Mouse (Mus musculus) thymus, adult 2 months (tissue): Measurements from ENCODE around the gene Mindy4b-ps. TPM values are rescaled to one million over a fixed set of nuclear protein-coding genes. Genes with fewer than 3 reads are reported as not detected.
"Not testable (repeated sequence)": the region's sequence is repeated elsewhere in the genome, so short reads cannot be mapped to it uniquely, and the experiment has no call there.

Source experiments
- DNase-seq: peaks from one replicate; pipeline ENCODE4 v3.0.0; 2021
- H3K27ac ChIP-seq: fragments of 200-500 bp; 2 replicates; pipeline ENCODE4 v1.5.1; 2012; ENCODE audit warnings: low read length, control low read depth; ENCODE audit not compliant: control insufficient read depth, insufficient read depth
- H3K27me3 ChIP-seq: fragments of 200-500 bp; 2 replicates; pipeline ENCODE4 v1.6.1; 2012; ENCODE audit warnings: mild to moderate bottlenecking, low read length, moderate library complexity, mixed read lengths; ENCODE audit not compliant: control insufficient read depth, insufficient read depth
- H3K36me3 ChIP-seq: fragments of 200-500 bp; 2 replicates; pipeline ENCODE4 v1.6.1; 2012; ENCODE audit warnings: mild to moderate bottlenecking, low read length, moderate library complexity; ENCODE audit not compliant: control insufficient read depth, insufficient read depth
- H3K4me1 ChIP-seq: fragments of 200-500 bp; replicated peaks from 2 replicates; pipeline ENCODE4 v1.6.1; 2012; ENCODE audit warnings: low read length; ENCODE audit not compliant: control insufficient read depth, insufficient read depth
- H3K4me3 ChIP-seq: fragments of 200-500 bp; 2 replicates; pipeline ENCODE4 v1.5.1; 2012; ENCODE audit warnings: mild to moderate bottlenecking, low read length, control low read depth, moderate library complexity; ENCODE audit not compliant: control insufficient read depth, insufficient read depth
- CTCF ChIP-seq: fragments of 200-500 bp; IDR thresholded peaks from 2 replicates; pipeline ENCODE4 v1.5.1; 2012; ENCODE audit warnings: mild to moderate bottlenecking, control low read depth, low read length, moderate library complexity, borderline replicate concordance; ENCODE audit not compliant: control insufficient read depth, poor library complexity, insufficient read depth; ENCODE audit errors: extremely low read depth
- POLR2A ChIP-seq: fragments of 200-500 bp; IDR thresholded peaks from 2 replicates; pipeline ENCODE4 v1.6.1; 2012; ENCODE audit warnings: mild to moderate bottlenecking, low read length, control low read depth, moderate library complexity; ENCODE audit not compliant: control insufficient read depth, poor library complexity, insufficient read depth; ENCODE audit errors: extremely low read depth
- WGBS: fragments of 180-500 bp; shearing (Covaris S2); methylation state at CpG from one replicate; pipeline ENCODE4 v1.1.7; 2018; 5-methylcytosine and 5-hydroxymethylcytosine counted together
- polyA plus RNA-seq: library from polyadenylated mRNA; depleted of rRNA; stranded (reverse); fragments of >200 nt; gene quantifications from 2 replicates; pipeline ENCODE4 v1.2.3, GENCODE M21; 2012; rRNA removed

Gene Mindy4b-ps
- not detected in 2 replicates for polyA plus RNA-seq

DNA sequence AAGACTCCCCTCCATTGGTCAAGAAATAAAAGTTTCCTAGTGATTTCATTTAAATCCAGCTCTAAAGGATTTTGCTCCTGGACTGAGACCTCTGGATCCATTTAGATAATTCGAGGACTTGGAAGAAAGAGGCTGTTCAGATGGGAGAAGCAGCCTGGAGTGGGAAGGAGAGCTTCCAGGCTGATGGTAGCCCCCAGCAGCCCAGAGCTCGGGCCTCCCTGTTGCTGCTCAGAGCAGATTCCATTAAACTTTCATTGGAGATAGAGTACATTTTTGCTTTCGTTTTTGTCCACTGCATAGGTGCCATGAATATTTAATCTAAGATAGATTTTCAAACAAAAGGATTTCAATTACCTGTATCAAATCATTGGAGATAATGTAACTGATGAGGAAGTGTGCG is at the start of gene Mindy4b-ps:
Mindy4b-ps (minus strand) TSS at position 101 of the 400 bp plus-strand sequence.
- DNase-seq: no peak
- TF ChIP-seq CTCF (no peak), POLR2A (no peak)
- Histone ChIP-seq H3K27me3 (no peaks in the 10 kb centered on the region), H3K4me1 (no peaks in the 10 kb centered on the region), H3K36me3 (no peaks in the 10 kb centered on the region), H3K27ac (no peak within 1 kb of the TSS), H3K4me3 (no peak within 1 kb of the TSS)
- WGBS: 81% methylated on average over 4 of the region's 4 CpGs

DNA sequence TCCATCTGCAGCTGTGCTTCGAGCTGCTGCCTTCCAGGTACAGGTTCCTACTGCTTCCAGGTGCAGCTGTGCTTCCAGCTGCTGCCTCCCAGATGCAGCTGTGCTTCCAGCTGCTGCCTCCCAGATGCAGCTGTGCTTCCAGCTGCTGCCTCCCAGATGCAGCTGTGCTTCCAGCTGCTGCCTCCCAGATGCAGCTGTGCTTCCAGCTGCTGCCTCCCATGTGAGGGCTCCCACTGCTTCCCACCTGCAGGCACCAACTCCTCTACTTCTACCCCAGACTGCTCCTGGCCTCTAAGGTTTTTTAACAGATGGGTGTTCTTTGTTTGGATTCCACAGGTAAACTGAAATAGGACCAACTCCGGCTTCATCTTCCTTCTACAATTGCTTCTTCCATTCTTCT is 49.8 kb upstream of the Mindy4b-ps start:
- H3K27ac ChIP-seq, H3K27me3 ChIP-seq, H3K36me3 ChIP-seq, H3K4me1 ChIP-seq, H3K4me3 ChIP-seq, DNase-seq: not testable (repeated sequence)
- 91% methylated on average over 2 of the region's 2 CpGs for WGBS

DNA sequence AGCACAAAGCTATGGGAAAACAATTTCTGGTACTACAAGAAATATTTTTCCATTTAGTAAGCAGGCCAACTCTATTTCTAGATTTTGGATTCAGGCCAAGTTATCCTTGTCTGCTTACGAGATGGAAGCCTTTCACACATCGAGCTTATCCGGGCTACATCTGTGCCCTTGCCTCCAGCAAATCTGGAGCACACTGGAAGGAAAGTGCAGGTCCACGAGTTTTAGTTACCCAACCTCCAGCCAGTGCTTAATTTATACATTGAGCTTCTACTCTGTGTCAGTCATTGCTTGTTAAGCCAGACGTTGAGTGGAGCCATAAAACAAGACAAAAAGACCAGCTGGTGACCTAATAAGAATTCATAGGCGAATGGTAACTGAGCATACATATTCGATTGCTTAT is 43.6 kb upstream of the Mindy4b-ps start:
- DNase-seq: no peak
- WGBS: 83% methylated on average over 7 of the region's 7 CpGs
- no peaks in the 10 kb centered on the region for H3K4me1 ChIP-seq
- no peak overlapping the region for H3K4me3 ChIP-seq
- no peaks in the 10 kb centered on the region for H3K36me3 ChIP-seq
- TF ChIP-seq CTCF (no peak), POLR2A (no peak)
- no peaks in the 10 kb centered on the region for H3K27me3 ChIP-seq
- H3K27ac ChIP-seq: no peak overlapping the region

DNA sequence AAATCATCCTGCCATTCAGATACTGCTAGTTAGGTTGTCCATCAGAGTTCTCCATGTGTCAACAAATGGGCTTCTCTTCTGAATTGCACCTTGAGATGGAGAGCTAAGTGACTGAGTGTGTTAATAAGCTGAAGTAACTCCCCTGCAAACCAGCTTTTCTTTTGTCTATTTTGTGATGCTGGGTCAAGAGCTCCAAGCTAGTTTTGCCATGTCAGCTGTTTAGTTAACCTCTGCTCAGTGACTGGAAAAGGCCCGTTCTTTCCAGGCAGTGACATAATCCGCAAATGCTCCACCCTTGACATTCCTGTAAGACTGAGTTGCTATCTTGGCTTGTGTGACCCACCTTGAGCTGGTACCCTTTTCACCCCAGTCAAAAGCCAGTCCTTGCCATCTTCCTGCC is 40.9 kb upstream of the Mindy4b-ps start:
- no peaks in the 10 kb centered on the region for H3K27me3 ChIP-seq
- WGBS: 91% methylated on average over 2 of the region's 2 CpGs
- no peak overlapping the region for H3K4me3 ChIP-seq
- no peak overlapping the region for H3K27ac ChIP-seq
- DNase-seq: no peak
- TF ChIP-seq CTCF (no peak), POLR2A (no peak)
- H3K36me3 ChIP-seq: no peaks in the 10 kb centered on the region
- no peaks in the 10 kb centered on the region for H3K4me1 ChIP-seq

DNA sequence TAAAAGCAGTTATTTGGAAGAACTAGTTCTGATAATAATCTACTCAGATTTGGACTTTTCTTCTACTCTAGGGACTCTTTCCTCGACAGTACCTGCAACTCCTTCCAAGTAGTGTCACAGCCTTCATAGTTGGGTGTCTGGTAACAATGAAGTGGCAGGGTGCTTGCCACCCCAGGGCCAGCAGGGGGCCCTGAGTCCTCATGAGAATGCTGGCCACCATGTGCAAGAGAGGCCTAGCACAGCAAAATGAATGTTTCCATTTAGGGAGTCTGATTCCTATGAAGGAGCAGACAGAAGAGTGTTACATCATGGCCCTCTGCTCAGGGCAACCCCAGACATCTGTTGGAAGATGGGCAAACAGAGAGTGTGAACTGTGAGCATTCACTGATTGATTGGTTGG is 21.3 kb upstream of the Mindy4b-ps start:
- Histone ChIP-seq H3K36me3 (no peaks in the 10 kb centered on the region), H3K27ac (no peak overlapping the region), H3K27me3 (no peaks in the 10 kb centered on the region), H3K4me1 (no peaks in the 10 kb centered on the region), H3K4me3 (no peak overlapping the region)
- WGBS: 15% methylated on average over 1 of the region's 1 CpGs
- no peak for DNase-seq
- TF ChIP-seq POLR2A (no peak), CTCF (no peak)

DNA sequence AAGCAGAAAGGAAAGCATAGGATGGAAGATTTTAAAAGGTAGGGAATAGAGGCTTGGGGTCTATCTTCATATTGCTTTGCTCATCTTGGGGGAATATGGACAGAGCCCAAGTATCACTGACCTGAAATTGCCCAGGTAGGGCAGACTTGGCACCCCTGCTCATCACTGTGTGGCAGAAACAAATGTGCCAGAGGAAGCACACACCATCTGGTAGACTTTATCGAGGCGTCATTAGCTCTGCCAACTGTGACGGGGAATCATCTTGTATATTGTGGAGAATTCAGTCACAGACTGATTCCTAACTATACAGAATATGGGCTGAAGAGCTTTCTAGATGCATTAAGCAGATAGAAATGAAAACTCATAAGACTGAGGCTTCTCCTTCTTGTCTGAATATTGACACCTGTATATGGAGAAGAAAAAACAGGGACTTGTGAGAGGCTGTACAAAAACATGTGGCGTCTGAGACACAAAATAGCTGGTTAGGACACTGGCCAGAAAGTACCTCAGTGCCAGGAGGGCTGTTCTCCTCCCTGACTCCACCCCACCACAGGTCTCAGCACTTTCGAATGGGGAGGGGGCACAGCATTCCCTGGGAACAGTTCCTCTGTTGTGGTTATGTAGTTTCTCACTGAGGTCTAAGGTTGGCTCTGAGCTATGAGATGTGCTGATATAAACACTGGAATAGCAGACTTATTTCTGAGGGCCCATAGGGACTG is 11.5 kb upstream of the Mindy4b-ps start:
- DNase-seq: no peak
- no peaks in the 10 kb centered on the region for H3K27me3 ChIP-seq
- no peak overlapping the region for H3K27ac ChIP-seq
- TF ChIP-seq CTCF (no peak), POLR2A (no peak)
- WGBS: 92% methylated on average over 5 of the region's 5 CpGs
- no peak overlapping the region for H3K4me3 ChIP-seq
- no peaks in the 10 kb centered on the region for H3K4me1 ChIP-seq
- no peaks in the 10 kb centered on the region for H3K36me3 ChIP-seq

DNA sequence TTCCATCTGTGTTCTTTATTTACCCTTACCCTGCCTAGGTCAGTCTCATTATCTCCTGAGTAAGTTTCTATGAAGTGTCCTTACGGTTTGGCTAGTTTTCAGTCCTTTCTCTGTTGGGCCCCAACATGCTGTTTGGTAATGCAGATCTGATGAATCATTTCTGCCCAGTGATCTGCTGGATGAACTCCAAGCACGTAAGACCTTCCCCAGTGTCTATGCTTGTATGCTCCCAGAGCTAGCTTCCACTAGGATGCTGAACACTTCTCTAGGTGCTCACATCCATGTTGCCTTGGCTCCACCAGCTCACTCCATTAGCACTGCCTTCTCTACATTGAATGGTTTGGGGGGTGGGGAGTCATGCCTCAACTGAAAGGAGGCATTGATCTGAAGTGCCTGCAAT is 10.8 kb upstream of the Mindy4b-ps start:
- no peak overlapping the region for H3K27ac ChIP-seq
- WGBS: 90% methylated on average over 2 of the region's 2 CpGs
- H3K27me3 ChIP-seq: no peaks in the 10 kb centered on the region
- TF ChIP-seq POLR2A (no peak), CTCF (no peak)
- no peaks in the 10 kb centered on the region for H3K4me1 ChIP-seq
- no peak for DNase-seq
- H3K36me3 ChIP-seq: no peaks in the 10 kb centered on the region
- no peak overlapping the region for H3K4me3 ChIP-seq
